Mouse (Mus musculus) cortical plate, adult 2 months (tissue): ENCODE data around the gene Vmn1r47. TPM values are rescaled to one million over a fixed set of nuclear protein-coding genes. Genes with fewer than 3 reads are reported as not detected.
"Not testable (repeated sequence)": the region's sequence is repeated elsewhere in the genome, so short reads cannot be mapped to it uniquely, and the experiment has no call there.

Experiments used
- H3K27ac ChIP-seq: fragments of 200-500 bp; 2 replicates; pipeline ENCODE4 v1.5.1; 2012; ENCODE audit warnings: low read length, control low read depth, inconsistent platforms; ENCODE audit not compliant: insufficient read depth
- H3K4me1 ChIP-seq: fragments of 200-500 bp; 2 replicates; pipeline ENCODE4 v1.6.1; 2011; ENCODE audit warnings: low read length; ENCODE audit not compliant: control insufficient read depth, insufficient read depth
- H3K4me3 ChIP-seq: fragments of 200-500 bp; 2 replicates; pipeline ENCODE4 v1.5.1; 2011; ENCODE audit warnings: mild to moderate bottlenecking, low read length, control low read depth; ENCODE audit not compliant: insufficient read depth
- CTCF ChIP-seq: fragments of 200-500 bp; IDR thresholded peaks from 2 replicates; pipeline ENCODE4 v1.5.1; 2011; ENCODE audit warnings: mild to moderate bottlenecking, control low read depth, low read length; ENCODE audit not compliant: insufficient read depth; ENCODE audit errors: extremely low read depth
- POLR2A ChIP-seq: fragments of 200-500 bp; IDR thresholded peaks from 2 replicates; pipeline ENCODE4 v1.6.1; 2011; ENCODE audit warnings: mild to moderate bottlenecking, low read length, control low read depth; ENCODE audit not compliant: insufficient read depth; ENCODE audit errors: extremely low read depth
- polyA plus RNA-seq: library from polyadenylated mRNA; depleted of rRNA; stranded (reverse); fragments of >200 nt; gene quantifications from 2 replicates; pipeline ENCODE4 v1.2.3, GENCODE M21; 2012; rRNA removed

Vmn1r47 gene
- polyA plus RNA-seq = not detected in 2 replicates

DNA sequence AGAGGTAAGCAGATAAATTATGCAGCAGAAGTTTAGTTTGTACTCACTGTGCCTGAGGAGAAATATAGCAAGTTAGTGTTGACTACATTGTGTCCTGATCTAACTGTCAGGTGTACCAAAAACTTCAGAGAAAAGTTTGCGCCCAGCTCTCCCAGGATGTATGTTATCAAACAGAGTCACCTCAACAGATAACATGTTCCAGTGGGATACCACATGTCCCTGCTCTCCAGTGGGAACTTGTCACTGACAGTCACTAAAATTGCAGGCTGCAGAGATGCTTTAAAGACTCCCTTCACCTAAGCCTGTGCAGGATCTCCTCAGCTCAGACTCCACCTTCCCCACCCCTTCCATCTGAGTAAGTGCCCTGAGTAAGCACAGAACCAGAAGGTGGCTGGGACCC lies at the start of gene Vmn1r47:
Gene Vmn1r47, plus strand, starts transcription at position 301 of the 400 bp plus-strand sequence.
- H3K4me3 ChIP-seq, H3K4me1 ChIP-seq, H3K27ac ChIP-seq: not testable (repeated sequence)

GRCm38 (mm10) chr6:89966341-89966740 lies 49.6 kb upstream of the Vmn1r47 start:
- Histone ChIP-seq H3K4me3 (no peak overlapping the region), H3K4me1 (no peaks in the 10 kb centered on the region), H3K27ac (no peak overlapping the region)
- TF ChIP-seq CTCF (no peak), POLR2A (no peak)

DNA sequence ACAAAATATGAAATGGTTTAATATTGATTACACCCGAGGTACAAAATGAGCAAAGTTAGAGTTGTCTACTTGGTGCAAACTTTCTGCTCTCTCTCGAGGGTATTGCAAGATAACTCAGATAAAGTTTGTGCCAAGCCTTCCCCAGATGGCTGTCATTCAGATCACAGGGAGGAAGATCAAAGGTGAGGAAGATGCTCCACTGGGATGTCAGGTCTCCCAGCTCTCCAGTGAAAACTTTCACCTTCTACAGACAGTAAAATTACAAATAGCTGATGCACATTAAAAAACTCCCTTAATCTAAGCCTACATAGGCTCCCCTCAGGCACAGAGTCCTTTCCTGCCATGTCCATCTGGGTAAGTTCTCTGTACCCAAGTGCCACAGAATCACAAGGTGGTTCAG lies 46.9 kb upstream of the Vmn1r47 start, which contains the start of gene Vmn1r46:
Gene Vmn1r46, plus strand, starts transcription at position 301 of the 400 bp plus-strand sequence.
- Histone ChIP-seq H3K4me1 (no peaks in the 10 kb centered on the region), H3K27ac (no peak within 1 kb of the TSS), H3K4me3 (no peak within 1 kb of the TSS)
- TF ChIP-seq POLR2A (no peak), CTCF (no peak)

- TF ChIP-seq POLR2A (no peak), CTCF (no peak)
- Histone ChIP-seq H3K4me1 (no peaks in the 10 kb centered on the region), H3K27ac (no peak overlapping the region), H3K4me3 (no peak overlapping the region)
Observed at GRCm38 (mm10) chr6:89985989-89986388, 30.0 kb upstream of the Vmn1r47 start.

- not testable (repeated sequence) for H3K4me3 ChIP-seq, H3K4me1 ChIP-seq, H3K27ac ChIP-seq
Observed at GRCm38 (mm10) chr6:90036741-90037140, 20.8 kb downstream of the Vmn1r47 start, which contains the start of gene Vmn1r48. Vmn1r48 (minus strand) TSS chr6:90036841.

Other genes with a start within 250 kb of the Vmn1r47 start
- gene Vmn1r42, start 139.7 kb upstream of the Vmn1r47 start, polyA plus RNA-seq = not detected in 2 replicates
- gene Vmn1r43, start 139.7 kb upstream of the Vmn1r47 start, polyA plus RNA-seq = not detected in 2 replicates
- gene Vmn1r44, start 132.5 kb upstream of the Vmn1r47 start, polyA plus RNA-seq = not detected in 2 replicates
- not detected in 2 replicates for gene Vmn1r45, start 75.5 kb upstream of the Vmn1r47 start, polyA plus RNA-seq
- not detected in 2 replicates for gene Vmn1r46, start 46.8 kb upstream of the Vmn1r47 start, polyA plus RNA-seq
- gene Vmn1r48, start 20.7 kb downstream of the Vmn1r47 start, polyA plus RNA-seq = not detected in 2 replicates
- gene Vmn1r49, start 62.4 kb downstream of the Vmn1r47 start, polyA plus RNA-seq = not detected in 2 replicates
- gene Vmn1r50, start 85.3 kb downstream of the Vmn1r47 start, polyA plus RNA-seq = not detected in 2 replicates
- gene Vmn1r51, start 106.4 kb downstream of the Vmn1r47 start, polyA plus RNA-seq = not detected in 2 replicates
- gene Vmn1r52, start 158.7 kb downstream of the Vmn1r47 start, polyA plus RNA-seq = not detected in 2 replicates
- gene V1ra8, start 186.6 kb downstream of the Vmn1r47 start, polyA plus RNA-seq = not detected in 2 replicates
- not detected in 2 replicates for gene Vmn1r53, start 208.3 kb downstream of the Vmn1r47 start, polyA plus RNA-seq
- not detected in 2 replicates for gene Vmn1r54, start 230.2 kb downstream of the Vmn1r47 start, polyA plus RNA-seq